Mouse (Mus musculus) liver, embryonic 14.5 days (tissue): ENCODE measurements around the gene Mfap1b.

Source experiments
- CTCF ChIP-seq: IDR thresholded peaks from 2 replicates; pipeline ENCODE4 v1.5.1; 2016; ENCODE audit warnings: antibody characterized with exemption, low read depth, control low read depth
- EP300 ChIP-seq: IDR thresholded peaks from 2 replicates; pipeline ENCODE4 v1.6.1; 2016; ENCODE audit warnings: antibody characterized with exemption, low read depth

- no peak for TF ChIP-seq CTCF
- no peak for TF ChIP-seq EP300
Observed at GRCm38 (mm10) chr2:121518106-121518505, 44.2 kb upstream of the Mfap1b start.
